Mouse (Mus musculus) hindbrain, embryonic 14.5 days (tissue): ENCODE results near the gene Cdhr5. TPM values are rescaled to one million over a fixed set of nuclear protein-coding genes. Genes with fewer than 3 reads are reported as not detected.

Experiments
- ATAC-seq: fragments of 200-750 bp; cut with Nextera tagmentation; 2 replicates; pipeline ENCODE4 v1.8.0; 2017; ENCODE audit warnings: moderate number of reproducible peaks, mild to moderate bottlenecking, moderate TSS enrichment, moderate library complexity; ENCODE audit not compliant: low FRiP score
- DNase-seq: peaks from one replicate; pipeline ENCODE4 v3.0.0-alpha.2; 2015; ENCODE audit warnings: low spot score
- H3K27ac ChIP-seq: fragments of 300-500 bp; sonication (generic); 2 replicates; pipeline ENCODE4 v1.5.1; 2014; ENCODE audit warnings: mild to moderate bottlenecking, moderate library complexity
- H3K27me3 ChIP-seq: fragments of 300-500 bp; sonication (generic); 2 replicates; pipeline ENCODE4 v1.6.1; 2014; ENCODE audit warnings: mild to moderate bottlenecking, low read length, mixed read lengths; ENCODE audit not compliant: control insufficient read depth, insufficient read depth
- H3K36me3 ChIP-seq: fragments of 300-500 bp; sonication (generic); replicated peaks from 2 replicates; pipeline ENCODE4 v1.6.1; 2014; ENCODE audit not compliant: control insufficient read depth, insufficient read depth
- H3K4me1 ChIP-seq: fragments of 300-500 bp; sonication (generic); replicated peaks from 2 replicates; pipeline ENCODE4 v1.6.1; 2014; ENCODE audit warnings: antibody characterized with exemption, low read length, mixed read lengths; ENCODE audit not compliant: control insufficient read depth, insufficient read depth
- H3K4me2 ChIP-seq: fragments of 300-500 bp; sonication (generic); replicated peaks from 2 replicates; pipeline ENCODE4 v1.6.1; 2014; ENCODE audit warnings: mild to moderate bottlenecking, moderate library complexity
- H3K4me3 ChIP-seq: fragments of 300-500 bp; sonication (generic); replicated peaks from 2 replicates; pipeline ENCODE4 v1.5.1; 2014; ENCODE audit warnings: mild to moderate bottlenecking, low read length
- H3K9ac ChIP-seq: fragments of 300-500 bp; sonication (generic); 2 replicates; pipeline ENCODE4 v1.6.1; 2014
- H3K9me3 ChIP-seq: fragments of 300-500 bp; sonication (generic); 2 replicates; pipeline ENCODE4 v1.6.1; 2016; ENCODE audit warnings: low read length; ENCODE audit not compliant: control insufficient read depth
- WGBS: fragments of 180-500 bp; shearing (Covaris S2); extraction: QIAGEN DNeasy Blood & Tissue Kit; methylation state at CpG from one replicate; pipeline ENCODE4 v1.1.7; 2014; 5-methylcytosine and 5-hydroxymethylcytosine counted together
- polyA plus RNA-seq: library from polyadenylated mRNA; unstranded; fragments of >200 nt; fragmentation: Nextera tagmentation; extraction: Ambion mirVana; gene quantifications from 2 replicates; pipeline ENCODE4 v1.2.1, GENCODE M21; 2014

Cdhr5 gene
- polyA plus RNA-seq, 1 experiment from 2014 or later, result not detected

DNA sequence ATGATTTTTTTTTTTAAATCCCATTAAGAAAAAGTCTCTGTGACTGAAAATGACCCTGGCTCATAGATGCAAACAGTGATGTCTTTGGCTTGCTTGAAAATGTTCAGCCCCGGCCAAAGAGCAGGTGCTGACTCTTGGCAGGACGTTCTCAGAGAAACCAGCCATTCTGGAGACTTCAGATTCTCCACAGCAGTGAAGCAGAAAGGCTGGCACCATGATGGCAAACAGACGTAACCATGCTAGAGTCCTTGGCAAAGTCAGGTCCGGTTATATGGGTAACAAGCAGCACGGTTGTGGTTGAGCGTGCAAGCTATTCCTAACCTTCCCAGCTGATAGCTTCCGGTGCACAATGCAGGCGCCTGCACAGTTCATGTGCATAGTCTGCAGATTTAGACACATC, 22.6 kb upstream of the Cdhr5 start:
- H3K4me2 ChIP-seq, result no peak overlapping the region
- DNase-seq, result no peak
- no peak for ATAC-seq
- peaks cover 19% of the 10 kb centered on the region for H3K27me3 ChIP-seq
- no peak overlapping the region for H3K27ac ChIP-seq
- H3K36me3 ChIP-seq, result peaks cover 73% of the 10 kb centered on the region
- no peak overlapping the region for H3K4me3 ChIP-seq
- H3K9me3 ChIP-seq, result no peaks in the 10 kb centered on the region
- 96% methylated on average over 8 of the region's 8 CpGs for WGBS
- no peak overlapping the region for H3K9ac ChIP-seq
- H3K4me1 ChIP-seq, result peaks cover 6% of the 10 kb centered on the region; the same call in 1 of the 2 replicates

GRCm38 (mm10) chr7:141297926-141298650, 21.5 kb upstream of the Cdhr5 start:
- Histone ChIP-seq H3K4me3 (no peak overlapping the region), H3K4me2 (no peak overlapping the region), H3K9me3 (no peaks in the 10 kb centered on the region), H3K27me3 (peaks cover 30% of the 10 kb centered on the region), H3K9ac (no peak overlapping the region), H3K27ac (no peak overlapping the region), H3K36me3 (peaks cover 63% of the 10 kb centered on the region), H3K4me1 (peaks cover 11% of the 10 kb centered on the region; the same call in 1 of the 2 replicates)
- no peak for ATAC-seq
- WGBS, result 92% methylated on average over 3 of the region's 3 CpGs
- no peak for DNase-seq

DNA sequence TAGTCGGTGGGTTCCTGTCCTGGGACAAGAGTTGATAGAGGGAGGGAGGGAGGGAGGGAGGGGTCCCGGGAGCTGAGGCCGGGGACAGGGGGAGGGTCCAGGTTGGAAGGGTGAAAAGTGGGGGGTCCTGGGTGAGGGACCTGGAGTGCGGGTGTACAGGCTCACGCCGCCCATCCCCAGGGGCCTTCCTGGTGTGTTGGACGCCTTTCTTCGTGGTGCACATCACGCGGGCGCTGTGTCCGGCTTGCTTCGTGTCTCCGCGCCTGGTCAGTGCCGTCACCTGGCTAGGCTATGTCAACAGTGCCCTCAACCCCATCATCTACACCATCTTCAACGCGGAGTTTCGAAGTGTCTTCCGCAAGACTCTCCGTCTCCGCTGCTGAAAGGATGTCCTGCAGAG, 17.9 kb upstream of the Cdhr5 start:
- no peak for ATAC-seq
- WGBS, result 8% methylated on average over 22 of the region's 22 CpGs

DNA sequence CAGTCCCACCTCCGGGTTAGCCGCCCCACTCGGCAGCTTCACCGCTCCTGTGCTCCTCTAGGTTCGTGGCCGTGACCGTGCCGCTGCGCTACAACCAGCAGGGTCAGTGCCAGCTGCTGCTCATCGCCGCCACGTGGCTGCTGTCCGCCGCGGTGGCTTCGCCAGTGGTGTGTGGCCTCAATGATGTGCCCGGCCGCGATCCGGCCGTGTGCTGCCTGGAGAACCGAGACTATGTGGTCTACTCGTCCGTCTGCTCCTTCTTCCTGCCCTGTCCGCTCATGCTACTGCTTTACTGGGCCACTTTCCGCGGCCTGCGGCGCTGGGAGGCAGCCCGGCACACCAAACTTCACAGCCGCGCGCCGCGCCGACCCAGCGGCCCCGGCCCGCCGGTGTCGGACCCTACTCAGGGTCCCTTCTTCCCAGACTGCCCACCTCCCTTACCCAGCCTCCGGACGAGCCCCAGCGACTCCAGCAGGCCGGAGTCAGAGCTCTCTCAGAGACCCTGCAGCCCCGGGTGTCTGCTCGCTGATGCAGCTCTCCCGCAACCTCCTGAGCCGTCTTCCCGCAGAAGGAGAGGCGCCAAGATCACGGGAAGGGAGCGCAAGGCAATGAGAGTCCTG, 17.4 kb upstream of the Cdhr5 start:
- DNase-seq, result no peak
- WGBS, result under 1% methylated on average over 53 of the region's 53 CpGs
- peaks cover 24% of the 10 kb centered on the region for H3K36me3 ChIP-seq
- ATAC-seq, result peak; percentile 21; the same call in 1 of the 2 replicates
- peak overlapping the region; percentile 36 for H3K4me3 ChIP-seq
- peak overlapping the region; percentile 51; the same call in 1 of the 2 replicates for H3K9ac ChIP-seq
- H3K27ac ChIP-seq, result no peak overlapping the region
- H3K4me1 ChIP-seq, result peaks cover 16% of the 10 kb centered on the region; the same call in 1 of the 2 replicates
- no peaks in the 10 kb centered on the region for H3K9me3 ChIP-seq
- H3K4me2 ChIP-seq, result peak overlapping the region; percentile 67
- H3K27me3 ChIP-seq, result peaks cover 51% of the 10 kb centered on the region

More for the DNA sequence above, 17.9 kb upstream of the Cdhr5 start:
- no peak overlapping the region for H3K27ac ChIP-seq
- peak overlapping the region; percentile 67 for H3K4me2 ChIP-seq
- no peak overlapping the region for H3K9ac ChIP-seq
- peaks cover 29% of the 10 kb centered on the region for H3K36me3 ChIP-seq
- H3K9me3 ChIP-seq, result no peaks in the 10 kb centered on the region
- peaks cover 16% of the 10 kb centered on the region; the same call in 1 of the 2 replicates for H3K4me1 ChIP-seq
- H3K27me3 ChIP-seq, result peaks cover 51% of the 10 kb centered on the region
- peak overlapping the region; percentile 36 for H3K4me3 ChIP-seq
- DNase-seq, result no peak

- peak overlapping the region; percentile 53 for H3K4me3 ChIP-seq
- no peak overlapping the region for H3K27ac ChIP-seq
- WGBS, result 29% methylated on average over 15 of the region's 15 CpGs
- no peaks in the 10 kb centered on the region for H3K9me3 ChIP-seq
- DNase-seq, result no peak
- H3K36me3 ChIP-seq, result peaks cover 17% of the 10 kb centered on the region
- 0 out of 2 replicates have a peak, but pooled peaks have one; percentile 28 for ATAC-seq
- peaks cover 51% of the 10 kb centered on the region for H3K27me3 ChIP-seq
- H3K4me2 ChIP-seq, result peak overlapping the region; percentile 98
- peak overlapping the region; percentile 80 for H3K9ac ChIP-seq
- H3K4me1 ChIP-seq, result peaks cover 16% of the 10 kb centered on the region; the same call in 1 of the 2 replicates
Measured at GRCm38 (mm10) chr7:141292583-141293388, 16.2 kb upstream of the Cdhr5 start.

DNA sequence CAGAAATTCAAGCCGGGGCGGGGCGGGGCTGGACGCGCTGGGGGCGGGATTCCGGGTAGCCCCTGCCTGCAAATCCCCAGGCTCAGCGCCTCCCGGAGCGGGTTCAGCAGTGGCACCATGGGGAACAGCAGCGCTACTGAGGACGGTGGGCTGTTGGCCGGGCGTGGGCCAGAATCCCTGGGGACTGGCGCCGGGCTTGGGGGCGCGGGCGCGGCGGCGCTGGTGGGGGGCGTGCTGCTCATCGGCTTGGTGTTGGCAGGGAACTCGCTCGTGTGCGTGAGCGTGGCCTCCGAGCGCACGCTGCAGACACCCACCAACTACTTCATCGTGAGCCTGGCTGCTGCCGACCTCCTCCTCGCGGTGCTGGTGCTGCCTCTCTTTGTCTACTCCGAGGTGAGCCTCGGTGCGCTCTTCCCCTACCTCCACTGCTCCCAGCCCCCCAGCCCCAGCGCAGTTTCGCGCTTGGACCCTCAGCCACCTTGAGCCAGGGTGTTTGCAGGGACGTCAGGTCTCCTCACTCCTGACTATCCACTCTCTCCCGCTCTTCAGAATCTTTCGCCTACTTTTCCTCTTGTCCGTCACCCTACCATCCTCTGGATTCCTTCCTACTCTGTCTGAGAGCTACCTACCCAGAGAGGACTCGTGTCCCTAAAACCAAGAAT, 15.5 kb upstream of the Cdhr5 start, which contains the start of gene Drd4:
Gene Drd4, plus strand, starts transcription at position 86 of the 662 bp plus-strand sequence.
- ATAC-seq, result peak; percentile 62
- Histone ChIP-seq H3K9me3 (no peaks in the 10 kb centered on the region), H3K36me3 (peaks cover 10% of the 10 kb centered on the region), H3K4me1 (peaks cover 16% of the 10 kb centered on the region; the same call in 1 of the 2 replicates), H3K27me3 (peaks cover 51% of the 10 kb centered on the region), H3K9ac (peak within 1 kb of the TSS; percentile 80), H3K4me3 (peak within 1 kb of the TSS; percentile 53), H3K27ac (no peak within 1 kb of the TSS), H3K4me2 (peak within 1 kb of the TSS; percentile 98)
- 2% methylated on average over 38 of the region's 46 CpGs for WGBS
- DNase-seq, result peak; percentile 34

DNA sequence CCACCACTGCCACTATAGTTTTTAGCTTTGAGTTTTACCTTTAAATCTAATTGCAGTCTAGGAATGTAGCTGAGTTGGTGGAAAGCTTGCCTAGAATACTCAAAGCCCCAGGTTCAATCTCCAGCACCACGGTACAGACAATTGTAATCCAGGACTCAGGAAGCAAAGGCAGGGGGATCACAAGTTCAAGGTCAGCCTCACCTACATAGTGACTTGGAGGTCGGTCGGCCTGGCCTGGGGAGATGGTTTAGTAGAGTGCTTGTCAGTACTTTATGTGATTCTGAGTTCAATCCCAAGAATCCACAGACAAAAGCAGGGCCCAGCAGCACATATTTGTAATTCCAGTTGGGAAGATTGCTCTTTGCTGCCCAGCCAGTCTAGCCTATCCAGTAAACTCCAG, 11.5 kb upstream of the Cdhr5 start:
- no peak overlapping the region for H3K27ac ChIP-seq
- no peak overlapping the region for H3K4me3 ChIP-seq
- no peak for DNase-seq
- H3K36me3 ChIP-seq, result no peaks in the 10 kb centered on the region
- ATAC-seq, result no peak
- 0 out of 2 replicates have a peak, but pooled peaks cover 5% of the 10 kb centered on the region for H3K4me1 ChIP-seq
- no peaks in the 10 kb centered on the region for H3K9me3 ChIP-seq
- no peak overlapping the region for H3K4me2 ChIP-seq
- peaks cover 20% of the 10 kb centered on the region for H3K27me3 ChIP-seq
- WGBS, result 88% methylated on average over 3 of the region's 3 CpGs
- no peak overlapping the region for H3K9ac ChIP-seq

- no peak overlapping the region for H3K27ac ChIP-seq
- no peak overlapping the region for H3K4me2 ChIP-seq
- H3K9me3 ChIP-seq, result no peaks in the 10 kb centered on the region
- no peak overlapping the region for H3K9ac ChIP-seq
- H3K4me3 ChIP-seq, result no peak overlapping the region
- DNase-seq, result no peak
- no peaks in the 10 kb centered on the region for H3K27me3 ChIP-seq
- no peaks in the 10 kb centered on the region for H3K36me3 ChIP-seq
- no peak for ATAC-seq
- 90% methylated on average over 4 of the region's 4 CpGs for WGBS
- peaks cover 9% of the 10 kb centered on the region; the same call in 1 of the 2 replicates for H3K4me1 ChIP-seq
Measured at GRCm38 (mm10) chr7:141282756-141283155, 6.2 kb upstream of the Cdhr5 start.
